Mouse (Mus musculus): ENCODE measurements at regions not wholly inside any gene's neighbourhood (a gene's known extent, or its start where the extent isn't known, plus 50 kb on each side); places are given as distances from the start of the nearest gene placed in this dataset.

DNA sequence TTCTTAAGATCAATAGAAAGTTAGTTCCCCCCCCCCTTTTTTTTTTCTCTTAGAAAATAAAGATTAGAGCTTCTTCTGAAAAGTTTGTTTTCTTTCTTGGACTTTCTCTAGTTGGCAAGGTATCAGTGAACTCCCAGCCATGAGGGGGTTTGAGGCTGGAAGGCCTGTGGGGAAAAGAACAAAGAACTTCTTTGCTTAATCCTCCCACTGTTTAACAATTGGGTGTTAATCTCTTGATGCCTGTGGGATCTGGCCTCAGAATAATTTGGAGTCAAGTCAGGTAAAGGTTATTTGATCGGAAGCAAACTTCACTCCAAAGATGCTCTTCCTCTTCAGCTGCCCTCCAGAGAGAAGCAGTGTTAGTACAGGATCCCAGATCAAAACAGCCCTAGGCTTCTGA lies 84.8 kb downstream of the Alg10b start:
- no peaks in the 10 kb centered on the region for H3K79me2 ChIP-seq (replicated peaks; ENCODE audit: control insufficient read depth, extremely low read depth, insufficient read depth, poor library complexity, severe bottlenecking)
- no peak overlapping the region for H3K27ac ChIP-seq (ENCODE audit: insufficient read depth, low read depth)
- in situ Hi-C loops (cut with MboI; ENCODE audit: low pct_ligation_motif_present, low pct_unique_long_range_greater_than_20kb, low sequenced_read_pairs): no loop called here
- DNase-seq (ENCODE audit: extremely low read depth): no peak
- no peak overlapping the region for H3K4me3 ChIP-seq (replicated peaks in 1 of 3; ENCODE audit: low read depth in 2 of 3, low read length in 2 of 3, poor library complexity in 1 of 3)
- H3K4me1 ChIP-seq (ENCODE audit: control insufficient read depth in 1 of 2, insufficient read depth in 2 of 2): no peaks in the 10 kb centered on the region
- no peak for TF ChIP-seq ZNF384 (IDR thresholded peaks at IDR 0.05; ENCODE audit: low read depth, low read length)
- TF ChIP-seq USF2 (conservative IDR thresholded peaks at IDR 0.05; ENCODE audit: low read depth, low read length): no peak
- no peak for TF ChIP-seq BHLHE40 (IDR thresholded peaks at IDR 0.05; ENCODE audit: low read depth, low read length)
- TF ChIP-seq MAFK (IDR thresholded peaks at IDR 0.05; ENCODE audit: insufficient replicate concordance, low read length): no peak
- TF ChIP-seq KAT2A (IDR thresholded peaks at IDR 0.05; ENCODE audit: insufficient replicate concordance, low read length): no peak
- TF ChIP-seq USF1 (IDR thresholded peaks at IDR 0.05; ENCODE audit: low read depth, low read length): no peak
- no peak for TF ChIP-seq ETS1 (conservative IDR thresholded peaks at IDR 0.05; ENCODE audit: low read depth, low read length)
- TF ChIP-seq POLR2AphosphoS2 (IDR thresholded peaks at IDR 0.05; ENCODE audit: low read depth, low read length): no peak
- no peak for TF ChIP-seq SIN3A (IDR thresholded peaks at IDR 0.05; ENCODE audit: low read length)
- TF ChIP-seq IRF4 (IDR thresholded peaks at IDR 0.05; ENCODE audit: low read depth, low read length): no peak
- no peak for TF ChIP-seq RAD21 (IDR thresholded peaks at IDR 0.05; ENCODE audit: low read depth, low read length)
- no peak for TF ChIP-seq SMC3 (IDR thresholded peaks at IDR 0.05; ENCODE audit: low read depth, low read length)
- TF ChIP-seq MYC (IDR thresholded peaks at IDR 0.05; ENCODE audit: low read depth, low read length): no peak
- TF ChIP-seq CTCF (conservative IDR thresholded peaks at IDR 0.05 in 1 of 2, IDR thresholded peaks at IDR 0.05 in 1 of 2; ENCODE audit: low read depth in 2 of 2, low read length in 2 of 2): no peak
- TF ChIP-seq CHD1 (IDR thresholded peaks at IDR 0.05; ENCODE audit: low read depth, low read length): no peak
- no peak for TF ChIP-seq PAX5 (IDR thresholded peaks at IDR 0.05; ENCODE audit: low read length)
- no peaks in the 10 kb centered on the region for H3K27me3 ChIP-seq (replicated peaks)
- no peak overlapping the region for H3K4me2 ChIP-seq (ENCODE audit: insufficient read depth, low read depth, poor library complexity, severe bottlenecking)
- H3K9ac ChIP-seq (ENCODE audit: insufficient read depth, low read depth): no peak overlapping the region
- H3K9me3 ChIP-seq (replicated peaks; ENCODE audit: low read length): peaks cover 46% of the 10 kb centered on the region
- dilution Hi-C loops (cut with MboI; ENCODE audit: extremely low pct_ligation_motif_present, extremely low pct_unique_long_range_greater_than_20kb, low sequenced_read_pairs): no loop called here
- no peaks in the 10 kb centered on the region for H3K36me3 ChIP-seq (replicated peaks in 1 of 2; ENCODE audit: control insufficient read depth in 1 of 2, insufficient read depth in 1 of 2, low read length in 1 of 2)

DNA sequence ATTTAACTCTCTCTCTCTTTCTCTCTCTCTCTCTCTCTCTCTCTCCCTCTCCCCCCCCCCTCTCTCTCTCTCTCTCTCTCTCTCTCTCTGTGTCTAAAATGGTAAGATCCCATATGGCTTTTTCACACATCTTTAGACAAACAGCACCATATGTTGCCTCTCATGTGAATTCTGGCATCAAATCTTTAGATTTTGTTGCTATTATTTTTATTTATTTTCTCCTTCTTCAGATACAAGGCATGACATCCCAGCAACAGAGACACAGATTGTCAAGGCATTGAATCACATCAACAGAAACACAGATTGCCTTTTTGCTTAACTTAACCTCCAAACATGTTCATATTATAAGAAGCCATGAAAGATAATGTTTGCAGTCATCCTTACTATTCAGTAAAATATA lies 85.6 kb downstream of the Alg10b start:
- H3K4me1 ChIP-seq (ENCODE audit: control insufficient read depth in 1 of 2, insufficient read depth in 2 of 2): no peaks in the 10 kb centered on the region
- H3K27me3 ChIP-seq (replicated peaks): no peaks in the 10 kb centered on the region
- in situ Hi-C loops (cut with MboI; ENCODE audit: low pct_ligation_motif_present, low pct_unique_long_range_greater_than_20kb, low sequenced_read_pairs): no loop called here
- H3K4me2 ChIP-seq (ENCODE audit: insufficient read depth, low read depth, poor library complexity, severe bottlenecking): no peak overlapping the region
- dilution Hi-C loops (cut with MboI; ENCODE audit: extremely low pct_ligation_motif_present, extremely low pct_unique_long_range_greater_than_20kb, low sequenced_read_pairs): no loop called here
- no peak overlapping the region for H3K9ac ChIP-seq (ENCODE audit: insufficient read depth, low read depth)
- no peak for DNase-seq (ENCODE audit: extremely low read depth)
- H3K27ac ChIP-seq (ENCODE audit: insufficient read depth, low read depth): no peak overlapping the region
- H3K4me3 ChIP-seq (replicated peaks in 1 of 3; ENCODE audit: low read depth in 2 of 3, low read length in 2 of 3, poor library complexity in 1 of 3): no peak overlapping the region
- H3K9me3 ChIP-seq (replicated peaks; ENCODE audit: low read length): peaks cover 46% of the 10 kb centered on the region
- no peak for TF ChIP-seq POLR2A (IDR thresholded peaks at IDR 0.05; ENCODE audit: low read depth, low read length)
- no peak for TF ChIP-seq SIN3A (IDR thresholded peaks at IDR 0.05; ENCODE audit: low read length)
- TF ChIP-seq SMC3 (IDR thresholded peaks at IDR 0.05; ENCODE audit: low read depth, low read length): no peak
- TF ChIP-seq MAZ (IDR thresholded peaks at IDR 0.05; ENCODE audit: low read depth, low read length): no peak
- TF ChIP-seq CHD2 (IDR thresholded peaks at IDR 0.05; ENCODE audit: low read length): no peak
- TF ChIP-seq ELF1 (IDR thresholded peaks at IDR 0.05; ENCODE audit: low read depth, low read length): no peak
- no peak for TF ChIP-seq E2F4 (IDR thresholded peaks at IDR 0.05; ENCODE audit: insufficient replicate concordance, low read depth, low read length)
- H3K79me2 ChIP-seq (replicated peaks; ENCODE audit: control insufficient read depth, extremely low read depth, insufficient read depth, poor library complexity, severe bottlenecking): no peaks in the 10 kb centered on the region
- H3K36me3 ChIP-seq (replicated peaks in 1 of 2; ENCODE audit: control insufficient read depth in 1 of 2, insufficient read depth in 1 of 2, low read length in 1 of 2): no peaks in the 10 kb centered on the region

Measured in CH12.LX (cell line).